Comparison of ENCODE assay signal across 26 mouse cellular contexts in genomic region chrX:167340190-167340589, GRCm38 (mm10).
"Had no signal": no experiment of that assay in that cellular context is flagged by ENCODE, and none has a peak within 500 bp of the region (broad histone marks: within the 10 kb centered on the region; RNA-seq: fewer than 3 reads in every experiment).

No protein-coding gene starts in this region.

- H3K4me2 ChIP-seq: heart, embryonic 12.5 days; hindbrain, embryonic 12.5 days; hindbrain, embryonic 14.5 days; intestine, embryonic 15.5 days; limb, embryonic 13.5 days; limb, embryonic 15.5 days; liver, embryonic 12.5 days had no signal

- ATAC-seq: hindbrain, embryonic 16.5 days; inflammation-experienced regulatory T-cells, adult 6 months; intestine, embryonic 15.5 days; intestine, postnatal 0 days; liver, embryonic 12.5 days had no signal

- H3K4me3 ChIP-seq: gastrocnemius, adult 2 months; heart, embryonic 10.5 days; heart, embryonic 12.5 days; hindbrain, embryonic 10.5 days; hindbrain, embryonic 12.5 days; intestine, embryonic 15.5 days; layer of hippocampus, adult 2 months; left cerebral cortex, adult 2 months; limb, embryonic 13.5 days; limb, embryonic 15.5 days; liver, embryonic 12.5 days had no signal

- H3K36me3 ChIP-seq: heart, embryonic 10.5 days; heart, embryonic 12.5 days; hindbrain, embryonic 10.5 days; hindbrain, embryonic 12.5 days; intestine, embryonic 15.5 days; limb, embryonic 13.5 days; limb, embryonic 15.5 days; liver, embryonic 12.5 days had no signal

- H3K9me3 ChIP-seq: heart, embryonic 10.5 days; heart, embryonic 12.5 days; hindbrain, embryonic 10.5 days; hindbrain, embryonic 12.5 days; intestine, embryonic 15.5 days; limb, embryonic 13.5 days; limb, embryonic 15.5 days; liver, embryonic 12.5 days had no signal

- H3K27me3 ChIP-seq: heart, embryonic 12.5 days; intestine, embryonic 15.5 days; limb, embryonic 15.5 days; liver, embryonic 12.5 days had no signal

- H3K9ac ChIP-seq: heart, embryonic 12.5 days; hindbrain, embryonic 12.5 days; hindbrain, embryonic 14.5 days; intestine, embryonic 15.5 days; limb, embryonic 13.5 days; limb, embryonic 15.5 days; liver, embryonic 12.5 days had no signal

- H3K27ac ChIP-seq: gastrocnemius, adult 2 months; heart, embryonic 10.5 days; hindbrain, embryonic 10.5 days; hindbrain, embryonic 12.5 days; hindbrain, embryonic 14.5 days; intestine, embryonic 15.5 days; layer of hippocampus, adult 2 months; left cerebral cortex, adult 2 months; limb, embryonic 13.5 days; limb, embryonic 15.5 days; liver, embryonic 12.5 days had no signal

- H3K4me1 ChIP-seq: heart, embryonic 10.5 days; heart, embryonic 12.5 days; hindbrain, embryonic 10.5 days; hindbrain, embryonic 12.5 days; intestine, embryonic 15.5 days; limb, embryonic 13.5 days; limb, embryonic 15.5 days; liver, embryonic 12.5 days had no signal

- DNase-seq: gastrocnemius, adult 2 months; gastrocnemius, postnatal 10 days; gastrocnemius, postnatal 25 days; heart, adult 18-20 months; heart, postnatal 10 days; heart, postnatal 4 days; kidney, adult 18-20 months; kidney, adult 8-10 months; kidney, postnatal 10 days; kidney, postnatal 25 days; kidney, postnatal 4 days; left cerebral cortex, postnatal 4 days had no signal
